Mouse (Mus musculus): ENCODE results near the gene Myd88. TPM values are rescaled to one million over a fixed set of nuclear protein-coding genes. Genes with fewer than 3 reads are reported as not detected.

Gene Myd88
- polyA plus RNA-seq, 1 experiment from 2014 or later, result 6.6 TPM

GRCm38 (mm10) chr9:119368367-119368766 lies 27.2 kb upstream of the Myd88 start:
- no peak for ATAC-seq
- Histone ChIP-seq H3K27me3 (replicated peaks; ENCODE audit: control insufficient read depth, insufficient read depth, low read length) (no peaks in the 10 kb centered on the region), H3K27ac (ENCODE audit: low read depth, low read length) (no peak overlapping the region), H3K4me3 (ENCODE audit: low read length) (no peak overlapping the region), H3K36me3 (ENCODE audit: control insufficient read depth, insufficient read depth, low read length) (no peaks in the 10 kb centered on the region), H3K4me1 (ENCODE audit: control insufficient read depth, insufficient read depth, low read depth, low read length) (no peaks in the 10 kb centered on the region), H3K4me2 (ENCODE audit: low read length) (no peak overlapping the region), H3K9me3 (ENCODE audit: control insufficient read depth, low read length) (no peaks in the 10 kb centered on the region), H3K9ac (ENCODE audit: low read depth, low read length) (no peak overlapping the region)
- 94% methylated on average over 3 of the region's 3 CpGs for WGBS

GRCm38 (mm10) chr9:119365284-119365683 lies 24.1 kb upstream of the Myd88 start, which contains the start of gene Slc22a14:
TSS of gene Slc22a14 (minus strand) at chr9:119365553.
- no peaks in the 10 kb centered on the region for H3K36me3 ChIP-seq (ENCODE audit: control insufficient read depth, insufficient read depth, low read length)
- H3K4me2 ChIP-seq (ENCODE audit: low read length), result no peak within 1 kb of the TSS
- H3K9me3 ChIP-seq (ENCODE audit: control insufficient read depth, low read length), result no peaks in the 10 kb centered on the region
- 68% methylated on average over 7 of the region's 7 CpGs for WGBS
- H3K4me1 ChIP-seq (ENCODE audit: control insufficient read depth, insufficient read depth, low read depth, low read length), result no peaks in the 10 kb centered on the region
- H3K9ac ChIP-seq (ENCODE audit: low read depth, low read length), result no peak within 1 kb of the TSS
- no peaks in the 10 kb centered on the region for H3K27me3 ChIP-seq (replicated peaks; ENCODE audit: control insufficient read depth, insufficient read depth, low read length)
- H3K27ac ChIP-seq (ENCODE audit: low read depth, low read length), result no peak within 1 kb of the TSS
- no peak for ATAC-seq
- no peak within 1 kb of the TSS for H3K4me3 ChIP-seq (ENCODE audit: low read length)

GRCm38 (mm10) chr9:119363229-119363628 lies 22.0 kb upstream of the Myd88 start:
- no peak overlapping the region for H3K9ac ChIP-seq (ENCODE audit: low read depth, low read length)
- no peaks in the 10 kb centered on the region for H3K27me3 ChIP-seq (replicated peaks; ENCODE audit: control insufficient read depth, insufficient read depth, low read length)
- no peaks in the 10 kb centered on the region for H3K4me1 ChIP-seq (ENCODE audit: control insufficient read depth, insufficient read depth, low read depth, low read length)
- ATAC-seq, result no peak
- no peaks in the 10 kb centered on the region for H3K36me3 ChIP-seq (ENCODE audit: control insufficient read depth, insufficient read depth, low read length)
- no peak overlapping the region for H3K4me2 ChIP-seq (ENCODE audit: low read length)
- H3K4me3 ChIP-seq (ENCODE audit: low read length), result no peak overlapping the region
- H3K9me3 ChIP-seq (ENCODE audit: control insufficient read depth, low read length), result no peaks in the 10 kb centered on the region
- WGBS, result 91% methylated on average over 12 of the region's 12 CpGs
- no peak overlapping the region for H3K27ac ChIP-seq (ENCODE audit: low read depth, low read length)

- H3K9ac ChIP-seq (ENCODE audit: low read depth, low read length), result no peak overlapping the region
- H3K36me3 ChIP-seq (ENCODE audit: control insufficient read depth, insufficient read depth, low read length), result no peaks in the 10 kb centered on the region
- H3K27ac ChIP-seq (ENCODE audit: low read depth, low read length), result no peak overlapping the region
- no peaks in the 10 kb centered on the region for H3K9me3 ChIP-seq (ENCODE audit: control insufficient read depth, low read length)
- WGBS, result 92% methylated on average over 5 of the region's 5 CpGs
- ATAC-seq, result no peak
- no peak overlapping the region for H3K4me2 ChIP-seq (ENCODE audit: low read length)
- H3K27me3 ChIP-seq (replicated peaks; ENCODE audit: control insufficient read depth, insufficient read depth, low read length), result no peaks in the 10 kb centered on the region
- peaks cover 4% of the 10 kb centered on the region; the same call in 1 of the 2 replicates for H3K4me1 ChIP-seq (ENCODE audit: control insufficient read depth, insufficient read depth, low read depth, low read length)
- H3K4me3 ChIP-seq (ENCODE audit: low read length), result no peak overlapping the region
Measured at GRCm38 (mm10) chr9:119361416-119361815, 20.2 kb upstream of the Myd88 start.

- Histone ChIP-seq H3K4me2 (ENCODE audit: low read length) (peak overlapping the region; percentile 72), H3K4me1 (ENCODE audit: control insufficient read depth, insufficient read depth, low read depth, low read length) (peaks cover 4% of the 10 kb centered on the region; the same call in 1 of the 2 replicates), H3K9me3 (ENCODE audit: control insufficient read depth, low read length) (no peaks in the 10 kb centered on the region), H3K27me3 (replicated peaks; ENCODE audit: control insufficient read depth, insufficient read depth, low read length) (no peaks in the 10 kb centered on the region), H3K36me3 (ENCODE audit: control insufficient read depth, insufficient read depth, low read length) (no peaks in the 10 kb centered on the region), H3K9ac (ENCODE audit: low read depth, low read length) (peak overlapping the region; percentile 80; the same call in 1 of the 2 replicates), H3K27ac (ENCODE audit: low read depth, low read length) (no peak overlapping the region), H3K4me3 (ENCODE audit: low read length) (peak overlapping the region; percentile 75)
- WGBS, result 33% methylated on average over 9 of the region's 9 CpGs
- no peak for ATAC-seq
Measured at GRCm38 (mm10) chr9:119358058-119358429, 16.8 kb upstream of the Myd88 start.

- Histone ChIP-seq H3K36me3 (ENCODE audit: control insufficient read depth, insufficient read depth, low read length) (no peaks in the 10 kb centered on the region), H3K9me3 (ENCODE audit: control insufficient read depth, low read length) (no peaks in the 10 kb centered on the region), H3K27me3 (replicated peaks; ENCODE audit: control insufficient read depth, insufficient read depth, low read length) (no peaks in the 10 kb centered on the region), H3K4me2 (ENCODE audit: low read length) (peak within 1 kb of the TSS; percentile 72), H3K4me1 (ENCODE audit: control insufficient read depth, insufficient read depth, low read depth, low read length) (peaks cover 4% of the 10 kb centered on the region; the same call in 1 of the 2 replicates), H3K9ac (ENCODE audit: low read depth, low read length) (peak within 1 kb of the TSS; percentile 80), H3K4me3 (ENCODE audit: low read length) (peak within 1 kb of the TSS; percentile 75), H3K27ac (ENCODE audit: low read depth, low read length) (peak within 1 kb of the TSS; percentile 10; the same call in 1 of the 2 replicates)
- ATAC-seq, result peak; percentile 90
- 2% methylated on average over 61 of the region's 65 CpGs for WGBS
Measured at GRCm38 (mm10) chr9:119357331-119358057, 16.3 kb upstream of the Myd88 start, which contains the start of gene Xylb. TSS of gene Xylb (plus strand) at chr9:119357381.

- Histone ChIP-seq H3K36me3 (ENCODE audit: control insufficient read depth, insufficient read depth, low read length) (peaks cover 5% of the 10 kb centered on the region), H3K9me3 (ENCODE audit: control insufficient read depth, low read length) (no peaks in the 10 kb centered on the region), H3K4me3 (ENCODE audit: low read length) (no peak overlapping the region), H3K9ac (ENCODE audit: low read depth, low read length) (no peak overlapping the region), H3K4me2 (ENCODE audit: low read length) (no peak overlapping the region), H3K4me1 (ENCODE audit: control insufficient read depth, insufficient read depth, low read depth, low read length) (peaks cover 4% of the 10 kb centered on the region; the same call in 1 of the 2 replicates), H3K27ac (ENCODE audit: low read depth, low read length) (no peak overlapping the region), H3K27me3 (replicated peaks; ENCODE audit: control insufficient read depth, insufficient read depth, low read length) (no peaks in the 10 kb centered on the region)
- no peak for ATAC-seq
- 82% methylated on average over 6 of the region's 6 CpGs for WGBS
Measured at GRCm38 (mm10) chr9:119355943-119356342, 14.7 kb upstream of the Myd88 start.

- no peaks in the 10 kb centered on the region for H3K9me3 ChIP-seq (ENCODE audit: control insufficient read depth, low read length)
- H3K9ac ChIP-seq (ENCODE audit: low read depth, low read length), result no peak overlapping the region
- ATAC-seq, result no peak
- H3K4me2 ChIP-seq (ENCODE audit: low read length), result no peak overlapping the region
- H3K27me3 ChIP-seq (replicated peaks; ENCODE audit: control insufficient read depth, insufficient read depth, low read length), result no peaks in the 10 kb centered on the region
- peaks cover 4% of the 10 kb centered on the region; the same call in 1 of the 2 replicates for H3K4me1 ChIP-seq (ENCODE audit: control insufficient read depth, insufficient read depth, low read depth, low read length)
- peaks cover 7% of the 10 kb centered on the region for H3K36me3 ChIP-seq (ENCODE audit: control insufficient read depth, insufficient read depth, low read length)
- WGBS, result 86% methylated on average over 6 of the region's 6 CpGs
- no peak overlapping the region for H3K4me3 ChIP-seq (ENCODE audit: low read length)
- no peak overlapping the region for H3K27ac ChIP-seq (ENCODE audit: low read depth, low read length)
Measured at GRCm38 (mm10) chr9:119353926-119354325, 12.7 kb upstream of the Myd88 start.

GRCm38 (mm10) chr9:119352060-119352459 lies 10.8 kb upstream of the Myd88 start:
- no peak overlapping the region for H3K9ac ChIP-seq (ENCODE audit: low read depth, low read length)
- H3K4me3 ChIP-seq (ENCODE audit: low read length), result no peak overlapping the region
- ATAC-seq, result peak; percentile 72
- no peak overlapping the region for H3K4me2 ChIP-seq (ENCODE audit: low read length)
- no peaks in the 10 kb centered on the region for H3K27me3 ChIP-seq (replicated peaks; ENCODE audit: control insufficient read depth, insufficient read depth, low read length)
- WGBS, result 29% methylated on average over 4 of the region's 4 CpGs
- no peaks in the 10 kb centered on the region for H3K4me1 ChIP-seq (ENCODE audit: control insufficient read depth, insufficient read depth, low read depth, low read length)
- H3K36me3 ChIP-seq (ENCODE audit: control insufficient read depth, insufficient read depth, low read length), result peaks cover 16% of the 10 kb centered on the region
- no peak overlapping the region for H3K27ac ChIP-seq (ENCODE audit: low read depth, low read length)
- H3K9me3 ChIP-seq (ENCODE audit: control insufficient read depth, low read length), result no peaks in the 10 kb centered on the region

All from hindbrain, embryonic 16.5 days (tissue).